Mouse (Mus musculus) hindlimb bud, embryonic 11.5 days (tissue): ENCODE measurements at regions not wholly inside any gene's neighbourhood (a gene's known extent, or its start where the extent isn't known, plus 50 kb on each side); places are given as distances from the start of the nearest gene placed in this dataset.

ENCODE experiments used
- DNase-seq: peaks from one replicate; pipeline ENCODE4 v3.0.0-alpha.2; 2012; ENCODE audit warnings: low read depth, low spot score; ENCODE audit errors: extremely low spot score

- no peak for DNase-seq
Measured at GRCm38 (mm10) chr8:114052426-114052825, 80.9 kb upstream of the Nudt7 start.

GRCm38 (mm10) chr8:114063566-114063965 lies 69.8 kb upstream of the Nudt7 start:
- no peak for DNase-seq

- DNase-seq, result no peak
Measured at GRCm38 (mm10) chr8:114072330-114072729, 61.0 kb upstream of the Nudt7 start.

GRCm38 (mm10) chr8:114074122-114074521 lies 59.2 kb upstream of the Nudt7 start:
- DNase-seq, result no peak

GRCm38 (mm10) chr8:114076701-114077100 lies 56.7 kb upstream of the Nudt7 start:
- DNase-seq, result no peak

GRCm38 (mm10) chr8:114081049-114081756 lies 52.2 kb upstream of the Nudt7 start:
- peak; percentile 42 for DNase-seq

- no peak for DNase-seq
Measured at GRCm38 (mm10) chr8:114081757-114082059, 51.6 kb upstream of the Nudt7 start.
